ENCODE assay signal across 9 mouse cellular contexts in genomic region chr16:35872410-35873006, GRCm38 (mm10). TPM values are rescaled to one million over a fixed set of nuclear protein-coding genes. Genes with fewer than 3 reads are reported as not detected.
DNase-seq lines count a peak whose midpoint lies in the region; ATAC-seq and TF ChIP-seq lines count a peak whose summit lies in the region.
"Had no signal": no experiment of that assay in that cellular context is flagged by ENCODE, and none has a peak within 500 bp of the region (broad histone marks: within the 10 kb centered on the region; RNA-seq: fewer than 3 reads in every experiment).

No protein-coding gene starts in this region.

- no peak for TF ChIP-seq POLR2A in thymus, adult 2 months (IDR thresholded peaks at IDR 0.05; ENCODE audit: control insufficient read depth, extremely low read depth, insufficient read depth, low read length, poor library complexity)
- TF ChIP-seq POLR2A in limb, embryonic 14.5 days (IDR thresholded peaks at IDR 0.05; ENCODE audit: borderline replicate concordance, extremely low read depth, insufficient read depth, insufficient read length), result no peak

- no peak for ATAC-seq in heart, embryonic 16.5 days (replicated peaks; ENCODE audit: extremely low read depth, insufficient read depth, low FRiP score)
- no peak for ATAC-seq in limb, embryonic 14.5 days (ENCODE audit: low FRiP score, low read depth)

- intact Hi-C loops in heart, postnatal 10 days (cut with DNase I), result no loop called here

- 31% methylated on average over 14 of the region's 14 CpGs for WGBS in heart, embryonic 16.5 days
- WGBS in thymus, adult 2 months, result 25% methylated on average over 14 of the region's 14 CpGs
- 37% methylated on average over 14 of the region's 14 CpGs for WGBS in limb, embryonic 14.5 days

- peaks cover 9% of the 10 kb centered on the region for H3K4me1 ChIP-seq in heart, embryonic 16.5 days (ENCODE audit: control insufficient read depth, insufficient read depth, low read length)
- H3K4me1 ChIP-seq in thymus, adult 2 months (replicated peaks; ENCODE audit: control insufficient read depth, insufficient read depth, low read length), result peaks cover 21% of the 10 kb centered on the region
- peaks cover 9% of the 10 kb centered on the region; the same call in 1 of the 2 replicates for H3K4me1 ChIP-seq in limb, embryonic 14.5 days (ENCODE audit: control insufficient read depth, insufficient read depth, low read length)

- peak overlapping the region; percentile 88 for H3K4me3 ChIP-seq in heart, embryonic 16.5 days (ENCODE audit: low read length)
- H3K4me3 ChIP-seq in thymus, adult 2 months (ENCODE audit: control insufficient read depth, insufficient read depth, low read length), result peak overlapping the region; percentile 98
- H3K4me3 ChIP-seq in limb, embryonic 14.5 days (replicated peaks; ENCODE audit: low read length), result 0 out of 2 replicates have a peak overlapping the region, but pooled peaks have one; percentile 67
- H3K4me3 ChIP-seq: neural tube, embryonic 12.5 days had no signal

- no peak overlapping the region for H3K27ac ChIP-seq in heart, embryonic 16.5 days (ENCODE audit: low read length)
- H3K27ac ChIP-seq in thymus, adult 2 months (ENCODE audit: control insufficient read depth, insufficient read depth, low read length), result peak overlapping the region; percentile 7; the same call in 1 of the 2 replicates
- no peak overlapping the region for H3K27ac ChIP-seq in limb, embryonic 14.5 days (replicated peaks; ENCODE audit: low read depth, low read length)
- H3K27ac ChIP-seq: neural tube, embryonic 12.5 days had no signal

- H3K27me3 ChIP-seq in heart, embryonic 16.5 days (ENCODE audit: control insufficient read depth, insufficient read depth, low read length), result peaks cover 7% of the 10 kb centered on the region; the same call in 1 of the 2 replicates
- H3K27me3 ChIP-seq in thymus, adult 2 months (ENCODE audit: control insufficient read depth, insufficient read depth, low read length), result no peaks in the 10 kb centered on the region
- H3K27me3 ChIP-seq in limb, embryonic 14.5 days (ENCODE audit: control insufficient read depth, insufficient read depth, low read length), result peaks cover 20% of the 10 kb centered on the region; the same call in 1 of the 2 replicates

- no peaks in the 10 kb centered on the region for H3K9me3 ChIP-seq in heart, embryonic 16.5 days (replicated peaks; ENCODE audit: control insufficient read depth, low read length)
- no peaks in the 10 kb centered on the region for H3K9me3 ChIP-seq in limb, embryonic 14.5 days (ENCODE audit: control insufficient read depth, low read length)
- H3K9me3 ChIP-seq: neural tube, embryonic 12.5 days had no signal

- TF ChIP-seq CTCF in thymus, adult 2 months (IDR thresholded peaks at IDR 0.05; ENCODE audit: borderline replicate concordance, control insufficient read depth, extremely low read depth, insufficient read depth, low read length, poor library complexity), result no peak

- DNase-seq in heart, postnatal 10 days, result no peak
- DNase-seq in thymus, adult 2 months, result peak; percentile 30
- DNase-seq in thymus, postnatal 25 days, result no peak
- DNase-seq in limb, embryonic 14.5 days (ENCODE audit: low spot score), result no peak
- no peak for DNase-seq in layer of hippocampus, postnatal 10 days (ENCODE audit: low spot score in 2 of 2)
- DNase-seq in layer of hippocampus, adult 8-10 months (ENCODE audit: low spot score in 2 of 2), result no peak
- DNase-seq in layer of hippocampus, postnatal 25 days (ENCODE audit: extremely low spot score in 1 of 2, low spot score in 1 of 2), result no peak

- peak overlapping the region; percentile 83 for H3K4me2 ChIP-seq in heart, embryonic 16.5 days (ENCODE audit: low read depth, low read length)
- H3K4me2 ChIP-seq in limb, embryonic 14.5 days (replicated peaks; ENCODE audit: low read depth, low read length, severe bottlenecking), result no peak overlapping the region

- H3K36me3 ChIP-seq in heart, embryonic 16.5 days (ENCODE audit: control insufficient read depth, insufficient read depth), result no peaks in the 10 kb centered on the region
- no peaks in the 10 kb centered on the region for H3K36me3 ChIP-seq in thymus, adult 2 months (ENCODE audit: control insufficient read depth, insufficient read depth, low read length)
- H3K36me3 ChIP-seq in limb, embryonic 14.5 days (ENCODE audit: control insufficient read depth, insufficient read depth, low read length), result no peaks in the 10 kb centered on the region
- H3K36me3 ChIP-seq: neural tube, embryonic 12.5 days had no signal

- H3K9ac ChIP-seq in heart, embryonic 16.5 days (ENCODE audit: low read length), result peak overlapping the region; percentile 26; the same call in 1 of the 2 replicates
- H3K9ac ChIP-seq in limb, embryonic 14.5 days (ENCODE audit: low read depth, low read length, severe bottlenecking), result no peak overlapping the region
- H3K9ac ChIP-seq: neural tube, embryonic 12.5 days had no signal

RNA-seq across cellular contexts. Expression of gene Parp14, which starts 1.2 kb away (rescaled TPM):
- polyA plus RNA-seq in heart, embryonic 16.5 days (2015; fragmentation: Nextera tagmentation; extraction: Ambion mirVana), result 1.7 and 2.5 TPM in 2 replicates
- 1 to 10 TPM; 6.7 to 9.7 TPM for total RNA-seq in heart, postnatal 10 days (2021)
- 9.3 and 10.5 TPM in 2 replicates for polyA plus RNA-seq in thymus, adult 2 months (2012; rRNA removed)
- 0.85 and 1.1 TPM in 2 replicates for polyA plus RNA-seq in limb, embryonic 14.5 days (2012; rRNA removed)
- polyA plus RNA-seq in limb, embryonic 14.5 days (2014; fragmentation: Nextera tagmentation; extraction: Ambion mirVana), result 0.67 and 0.91 TPM in 2 replicates
- total RNA-seq in layer of hippocampus, postnatal 10 days (2021), result 1 to 10 TPM in 1 of 2 experiments, under 1 TPM in 1; 0.87 to 1.4 TPM
- total RNA-seq in layer of hippocampus, adult 8-10 months (2022), result 1 to 10 TPM; 1.3 to 5.4 (median 3.2) TPM
- total RNA-seq in layer of hippocampus, postnatal 25 days (2021), result 1 to 10 TPM; 1.1 to 1.5 TPM
